Mouse (Mus musculus): ENCODE measurements around the gene Cgrrf1. TPM values are rescaled to one million over a fixed set of nuclear protein-coding genes. Genes with fewer than 3 reads are reported as not detected.

Gene Cgrrf1
- polyA plus RNA-seq, 1 experiment from 2014 or later = 35.0 TPM

DNA sequence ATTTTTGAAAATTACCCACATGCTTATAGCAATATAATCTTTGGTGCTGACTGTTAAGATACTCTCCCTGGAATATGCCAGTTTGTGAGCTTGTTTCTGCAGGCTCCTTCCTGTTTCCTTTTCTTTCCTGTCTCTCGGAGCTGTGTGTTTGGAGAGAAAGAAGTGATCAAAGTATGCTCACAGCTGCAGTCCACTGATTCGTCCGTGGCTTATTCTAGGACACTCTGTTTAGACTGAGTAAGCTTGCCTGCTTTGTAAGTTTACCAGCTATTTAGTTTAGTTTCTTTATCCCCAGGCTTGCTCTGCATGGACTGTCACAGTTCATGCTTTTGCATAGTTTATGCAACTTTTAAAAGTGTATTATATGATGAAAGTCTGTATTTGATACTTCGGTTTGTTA, 7.4 kb downstream of the Cgrrf1 start:
- Histone ChIP-seq H3K4me1 (replicated peaks; ENCODE audit: control insufficient read depth, insufficient read depth, low read length) (no peaks in the 10 kb centered on the region), H3K9ac (ENCODE audit: low read depth, low read length) (no peak overlapping the region), H3K4me2 (replicated peaks; ENCODE audit: low read depth, low read length) (no peak overlapping the region), H3K4me3 (ENCODE audit: low read depth, low read length) (no peak overlapping the region), H3K27ac (ENCODE audit: low read depth, low read length) (no peak overlapping the region), H3K9me3 (ENCODE audit: control insufficient read depth, low read length) (no peaks in the 10 kb centered on the region), H3K36me3 (ENCODE audit: control insufficient read depth, insufficient read depth, low read length) (no peaks in the 10 kb centered on the region), H3K27me3 (ENCODE audit: control insufficient read depth, insufficient read depth, low read length) (no peaks in the 10 kb centered on the region)
- ATAC-seq (ENCODE audit: low FRiP score) = no peak
- WGBS = 76% methylated on average over 4 of the region's 4 CpGs
- DNase-seq (ENCODE audit: low spot score) = no peak

DNA sequence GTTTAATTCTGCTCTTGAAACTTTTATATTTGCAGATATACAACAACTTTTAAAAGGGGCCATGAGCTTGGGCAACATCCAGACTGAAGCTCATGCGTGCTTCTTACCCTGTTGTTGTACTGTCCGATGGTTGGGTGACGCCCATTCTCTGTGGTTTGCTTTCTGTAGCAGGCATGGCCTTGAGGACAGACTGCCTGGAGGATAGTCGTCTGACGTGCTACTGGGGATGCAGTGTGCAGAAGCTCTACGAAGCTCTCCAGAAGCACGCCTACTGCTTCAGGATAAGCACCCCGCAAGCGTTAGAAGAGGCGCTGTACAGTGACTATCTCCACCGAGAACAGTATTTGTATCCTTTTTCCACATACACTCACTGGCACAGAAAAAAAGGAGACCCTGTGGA, 13.8 kb downstream of the Cgrrf1 start:
- H3K4me3 ChIP-seq (ENCODE audit: low read depth, low read length) = no peak overlapping the region
- 94% methylated on average over 11 of the region's 11 CpGs for WGBS
- H3K9me3 ChIP-seq (ENCODE audit: control insufficient read depth, low read length) = no peaks in the 10 kb centered on the region
- H3K27ac ChIP-seq (ENCODE audit: low read depth, low read length) = no peak overlapping the region
- no peak overlapping the region for H3K4me2 ChIP-seq (replicated peaks; ENCODE audit: low read depth, low read length)
- H3K36me3 ChIP-seq (ENCODE audit: control insufficient read depth, insufficient read depth, low read length) = no peaks in the 10 kb centered on the region
- ATAC-seq (ENCODE audit: low FRiP score) = no peak
- H3K9ac ChIP-seq (ENCODE audit: low read depth, low read length) = no peak overlapping the region
- H3K27me3 ChIP-seq (ENCODE audit: control insufficient read depth, insufficient read depth, low read length) = no peaks in the 10 kb centered on the region
- DNase-seq (ENCODE audit: low spot score) = no peak
- H3K4me1 ChIP-seq (replicated peaks; ENCODE audit: control insufficient read depth, insufficient read depth, low read length) = no peaks in the 10 kb centered on the region

DNA sequence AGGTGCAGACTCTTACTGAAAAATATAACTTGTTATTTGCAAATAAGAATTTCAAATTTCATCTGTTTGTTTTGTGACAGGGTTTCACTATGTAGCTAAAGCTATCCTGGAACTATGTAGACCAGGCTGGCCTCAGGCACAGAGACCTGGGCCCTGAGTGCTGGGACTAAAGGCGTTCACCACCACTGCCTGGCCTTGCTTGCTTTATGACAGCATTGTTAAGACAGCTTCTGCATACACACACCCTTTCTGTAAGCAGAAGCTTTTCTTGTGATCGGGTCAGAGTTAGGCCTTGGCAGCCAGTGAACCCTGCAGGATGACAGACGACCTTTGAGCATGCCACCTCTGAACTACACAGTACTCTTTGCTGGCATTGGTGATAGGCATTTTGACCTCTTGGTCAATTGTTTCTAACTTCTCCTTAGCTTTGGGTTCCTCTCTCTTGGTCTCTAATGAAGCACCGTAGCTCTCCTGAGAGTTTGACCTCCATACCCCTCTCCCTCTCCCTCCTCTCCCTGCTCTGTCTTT, 16.2 kb downstream of the Cgrrf1 start:
- H3K36me3 ChIP-seq (ENCODE audit: control insufficient read depth, insufficient read depth, low read length) = no peaks in the 10 kb centered on the region
- WGBS = 79% methylated on average over 4 of the region's 4 CpGs

DNA sequence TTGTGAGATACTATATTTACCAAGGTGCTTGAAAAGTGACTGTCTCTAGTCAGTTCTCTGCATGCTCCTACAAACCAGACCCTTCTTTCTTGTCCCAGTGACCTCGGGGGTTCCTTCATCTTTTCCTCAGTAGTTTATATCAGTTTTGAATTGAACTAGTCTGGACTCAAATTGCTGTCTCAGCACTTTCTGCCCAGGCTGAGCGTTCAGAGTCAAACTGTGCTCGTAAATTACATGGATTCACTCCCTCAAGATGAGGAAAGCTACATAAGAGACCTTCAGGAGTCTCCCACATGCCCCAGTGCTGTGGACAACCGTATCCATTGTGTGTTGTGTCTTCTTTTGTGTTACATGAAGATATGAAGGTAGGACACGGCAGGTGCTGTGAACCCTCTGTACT, 16.8 kb downstream of the Cgrrf1 start:
- WGBS = 88% methylated on average over 5 of the region's 5 CpGs
- H3K4me1 ChIP-seq (replicated peaks; ENCODE audit: control insufficient read depth, insufficient read depth, low read length) = no peaks in the 10 kb centered on the region
- DNase-seq (ENCODE audit: low spot score) (no peak), ATAC-seq (ENCODE audit: low FRiP score) (no peak)
- H3K9ac ChIP-seq (ENCODE audit: low read depth, low read length) = no peak overlapping the region
- no peak overlapping the region for H3K27ac ChIP-seq (ENCODE audit: low read depth, low read length)
- H3K9me3 ChIP-seq (ENCODE audit: control insufficient read depth, low read length) = no peaks in the 10 kb centered on the region
- no peaks in the 10 kb centered on the region for H3K36me3 ChIP-seq (ENCODE audit: control insufficient read depth, insufficient read depth, low read length)
- no peak overlapping the region for H3K4me3 ChIP-seq (ENCODE audit: low read depth, low read length)
- no peak overlapping the region for H3K4me2 ChIP-seq (replicated peaks; ENCODE audit: low read depth, low read length)
- H3K27me3 ChIP-seq (ENCODE audit: control insufficient read depth, insufficient read depth, low read length) = no peaks in the 10 kb centered on the region

More for the DNA sequence above, 16.2 kb downstream of the Cgrrf1 start:
- ATAC-seq (ENCODE audit: low FRiP score) (no peak), DNase-seq (ENCODE audit: low spot score) (no peak)
- H3K27ac ChIP-seq (ENCODE audit: low read depth, low read length) = no peak overlapping the region
- H3K4me2 ChIP-seq (replicated peaks; ENCODE audit: low read depth, low read length) = no peak overlapping the region
- no peaks in the 10 kb centered on the region for H3K9me3 ChIP-seq (ENCODE audit: control insufficient read depth, low read length)
- H3K27me3 ChIP-seq (ENCODE audit: control insufficient read depth, insufficient read depth, low read length) = no peaks in the 10 kb centered on the region
- no peak overlapping the region for H3K4me3 ChIP-seq (ENCODE audit: low read depth, low read length)
- H3K4me1 ChIP-seq (replicated peaks; ENCODE audit: control insufficient read depth, insufficient read depth, low read length) = no peaks in the 10 kb centered on the region
- H3K9ac ChIP-seq (ENCODE audit: low read depth, low read length) = no peak overlapping the region

DNA sequence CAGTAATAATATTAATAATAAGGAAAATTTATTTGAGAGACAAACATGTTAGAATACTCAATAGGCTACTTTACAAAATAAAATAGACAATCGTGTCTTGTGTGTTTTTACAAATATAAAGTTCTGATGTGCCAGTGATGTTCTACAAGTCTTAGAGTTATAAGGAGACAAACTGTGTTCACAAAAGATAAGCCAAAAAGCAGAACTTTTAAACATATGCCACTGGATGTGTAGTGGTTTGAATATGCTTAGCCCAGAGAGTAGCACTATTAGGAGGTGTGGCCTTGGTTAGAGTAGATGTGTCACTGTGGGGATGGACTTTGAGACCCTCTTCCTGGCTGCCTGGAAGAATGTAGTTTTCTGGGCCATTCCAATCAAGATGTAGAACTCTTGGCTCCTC, 17.8 kb downstream of the Cgrrf1 start:
- Histone ChIP-seq H3K9me3 (ENCODE audit: control insufficient read depth, low read length) (no peaks in the 10 kb centered on the region), H3K27ac (ENCODE audit: low read depth, low read length) (no peak overlapping the region), H3K4me3 (ENCODE audit: low read depth, low read length) (no peak overlapping the region), H3K4me2 (replicated peaks; ENCODE audit: low read depth, low read length) (no peak overlapping the region), H3K9ac (ENCODE audit: low read depth, low read length) (no peak overlapping the region), H3K27me3 (ENCODE audit: control insufficient read depth, insufficient read depth, low read length) (no peaks in the 10 kb centered on the region), H3K4me1 (replicated peaks; ENCODE audit: control insufficient read depth, insufficient read depth, low read length) (no peaks in the 10 kb centered on the region), H3K36me3 (ENCODE audit: control insufficient read depth, insufficient read depth, low read length) (no peaks in the 10 kb centered on the region)
- DNase-seq (ENCODE audit: low spot score) (no peak), ATAC-seq (ENCODE audit: low FRiP score) (no peak)
- 92% methylated on average over 1 of the region's 1 CpGs for WGBS

- DNase-seq (ENCODE audit: low spot score) (no peak), ATAC-seq (ENCODE audit: low FRiP score) (no peak)
- Histone ChIP-seq H3K4me2 (replicated peaks; ENCODE audit: low read depth, low read length) (no peak overlapping the region), H3K27me3 (ENCODE audit: control insufficient read depth, insufficient read depth, low read length) (no peaks in the 10 kb centered on the region), H3K9me3 (ENCODE audit: control insufficient read depth, low read length) (no peaks in the 10 kb centered on the region), H3K4me1 (replicated peaks; ENCODE audit: control insufficient read depth, insufficient read depth, low read length) (no peaks in the 10 kb centered on the region), H3K36me3 (ENCODE audit: control insufficient read depth, insufficient read depth, low read length) (no peaks in the 10 kb centered on the region), H3K9ac (ENCODE audit: low read depth, low read length) (no peak overlapping the region), H3K4me3 (ENCODE audit: low read depth, low read length) (no peak overlapping the region), H3K27ac (ENCODE audit: low read depth, low read length) (no peak overlapping the region)
- 94% methylated on average over 11 of the region's 11 CpGs for WGBS
These were observed 21.8 kb downstream of the Cgrrf1 start for GRCm38 (mm10) chr14:46853677-46854076.

DNA sequence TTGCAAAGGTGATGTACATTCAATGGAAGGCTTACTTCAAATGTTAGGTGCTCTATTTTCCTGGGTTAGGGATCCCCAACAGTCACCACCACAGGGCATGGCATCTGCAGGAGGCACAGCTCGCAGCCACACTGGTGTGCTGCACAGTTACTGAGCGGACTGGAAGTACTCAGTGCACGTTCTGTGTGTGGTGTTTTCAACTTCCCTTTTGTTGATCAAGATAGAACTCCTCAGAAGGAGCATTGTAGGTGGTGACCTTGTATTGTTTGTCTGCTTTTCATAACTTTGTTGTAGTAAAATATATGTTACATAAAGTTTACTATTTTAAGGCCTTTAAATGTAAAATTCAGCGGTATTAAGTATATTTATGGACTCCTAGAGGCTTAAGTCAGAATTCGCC, 31.0 kb downstream of the Cgrrf1 start:
- no peak overlapping the region for H3K4me3 ChIP-seq (ENCODE audit: low read depth, low read length)
- H3K9ac ChIP-seq (ENCODE audit: low read depth, low read length) = no peak overlapping the region
- DNase-seq (ENCODE audit: low spot score) = no peak
- H3K27ac ChIP-seq (ENCODE audit: low read depth, low read length) = no peak overlapping the region
- H3K4me1 ChIP-seq (replicated peaks; ENCODE audit: control insufficient read depth, insufficient read depth, low read length) = no peaks in the 10 kb centered on the region
- 90% methylated on average over 5 of the region's 5 CpGs for WGBS
- H3K4me2 ChIP-seq (replicated peaks; ENCODE audit: low read depth, low read length) = no peak overlapping the region
- no peaks in the 10 kb centered on the region for H3K9me3 ChIP-seq (ENCODE audit: control insufficient read depth, low read length)
- no peak for ATAC-seq (ENCODE audit: low FRiP score)
- H3K27me3 ChIP-seq (ENCODE audit: control insufficient read depth, insufficient read depth, low read length) = no peaks in the 10 kb centered on the region
- no peaks in the 10 kb centered on the region for H3K36me3 ChIP-seq (ENCODE audit: control insufficient read depth, insufficient read depth, low read length)

DNA sequence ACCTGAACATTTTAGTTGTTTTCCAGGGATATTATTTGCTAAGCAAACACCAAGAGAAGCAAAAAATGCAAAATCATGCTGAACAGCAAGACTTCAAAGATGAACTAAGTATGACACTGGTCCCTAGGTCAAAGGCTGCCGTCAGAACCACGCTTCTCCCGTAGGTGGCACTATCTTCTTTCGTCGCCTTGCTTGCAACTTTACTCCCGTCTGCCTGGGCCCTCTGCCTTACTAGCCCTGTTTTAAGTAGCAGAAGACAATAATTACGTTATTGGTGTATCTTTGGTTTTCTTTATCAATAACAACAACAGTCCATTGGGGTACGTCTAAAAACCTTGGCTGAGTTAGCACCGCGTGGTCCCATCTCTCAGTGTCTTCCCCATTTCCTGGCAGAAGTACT, 49.0 kb downstream of the Cgrrf1 start:
- no peaks in the 10 kb centered on the region for H3K27me3 ChIP-seq (ENCODE audit: control insufficient read depth, insufficient read depth, low read length)
- no peak overlapping the region for H3K4me2 ChIP-seq (replicated peaks; ENCODE audit: low read depth, low read length)
- ATAC-seq (ENCODE audit: low FRiP score) (no peak), DNase-seq (ENCODE audit: low spot score) (peak; percentile 70)
- peaks cover 10% of the 10 kb centered on the region for H3K4me1 ChIP-seq (replicated peaks; ENCODE audit: control insufficient read depth, insufficient read depth, low read length)
- no peak overlapping the region for H3K4me3 ChIP-seq (ENCODE audit: low read depth, low read length)
- no peak overlapping the region for H3K9ac ChIP-seq (ENCODE audit: low read depth, low read length)
- 6% methylated on average over 10 of the region's 10 CpGs for WGBS
- H3K9me3 ChIP-seq (ENCODE audit: control insufficient read depth, low read length) = no peaks in the 10 kb centered on the region
- H3K36me3 ChIP-seq (ENCODE audit: control insufficient read depth, insufficient read depth, low read length) = no peaks in the 10 kb centered on the region
- no peak overlapping the region for H3K27ac ChIP-seq (ENCODE audit: low read depth, low read length)

DNA sequence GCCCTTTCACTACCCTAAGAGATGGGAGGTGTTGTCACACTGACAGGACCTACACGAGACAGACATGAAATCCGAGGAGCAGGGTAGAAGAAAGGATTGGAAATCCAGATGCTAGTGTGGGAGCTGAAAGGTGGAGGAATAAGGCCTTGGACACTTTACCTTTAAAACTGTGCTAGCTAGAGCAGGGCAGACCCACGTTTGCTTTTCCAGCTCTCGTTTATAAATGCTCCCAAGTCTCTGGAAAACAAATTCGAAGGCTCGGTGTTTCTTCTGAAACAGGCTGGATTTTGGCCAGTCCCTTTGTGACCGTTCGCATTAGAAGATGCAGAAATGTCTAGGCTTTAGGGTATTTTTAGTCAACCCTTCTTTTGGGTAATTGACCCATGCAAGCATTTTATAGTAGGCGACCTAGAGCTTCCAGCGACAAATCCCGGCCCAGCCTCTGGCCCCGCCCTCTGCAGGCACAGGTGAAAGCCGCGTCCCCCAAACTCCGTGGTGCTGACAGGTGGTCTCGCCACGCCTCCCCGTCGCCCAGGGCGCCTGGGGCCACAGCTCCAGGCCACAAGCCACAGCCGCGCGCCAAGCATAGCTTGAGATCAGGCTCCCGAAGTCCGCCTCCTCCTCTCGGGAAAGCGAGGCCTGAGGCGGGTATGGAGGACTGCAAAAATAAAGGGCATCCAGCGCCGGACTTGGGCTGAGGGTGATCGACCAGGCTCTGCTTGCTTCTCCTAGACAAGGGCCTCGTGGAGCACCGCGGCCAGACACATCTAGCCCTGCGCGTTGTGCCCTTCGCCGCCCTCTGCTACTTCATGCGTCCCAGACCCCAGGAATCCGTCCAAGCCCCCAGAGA, 49.9 kb downstream of the Cgrrf1 start:
- Histone ChIP-seq H3K4me3 (ENCODE audit: low read depth, low read length) (peak overlapping the region; percentile 65), H3K9ac (ENCODE audit: low read depth, low read length) (peak overlapping the region; percentile 74; the same call in 1 of the 2 replicates), H3K36me3 (ENCODE audit: control insufficient read depth, insufficient read depth, low read length) (no peaks in the 10 kb centered on the region), H3K27me3 (ENCODE audit: control insufficient read depth, insufficient read depth, low read length) (no peaks in the 10 kb centered on the region), H3K27ac (ENCODE audit: low read depth, low read length) (no peak overlapping the region), H3K4me1 (replicated peaks; ENCODE audit: control insufficient read depth, insufficient read depth, low read length) (peaks cover 13% of the 10 kb centered on the region), H3K9me3 (ENCODE audit: control insufficient read depth, low read length) (no peaks in the 10 kb centered on the region), H3K4me2 (replicated peaks; ENCODE audit: low read depth, low read length) (peak overlapping the region; percentile 94)
- WGBS = 5% methylated on average over 32 of the region's 40 CpGs
- ATAC-seq (ENCODE audit: low FRiP score) (no peak; the same call in 1 of the 2 replicates), DNase-seq (ENCODE audit: low spot score) (peak; percentile 56)
